Mouse (Mus musculus) urinary bladder, postnatal 36 days (tissue): ENCODE data around the gene Ccdc33.

ENCODE experiments used
- DNase-seq, 2 experiments: peaks; one replicate each; pipeline ENCODE4 v3.0.0; 2022; ENCODE audit warnings: low spot score in 2 of 2, mixed read lengths in 1 of 2

Ccdc33 gene

GRCm38 (mm10) chr9:58118671-58119070 is at the start of gene Ccdc33:
Ccdc33 (minus strand) TSS chr9:58118823.
- no peak for DNase-seq

DNA sequence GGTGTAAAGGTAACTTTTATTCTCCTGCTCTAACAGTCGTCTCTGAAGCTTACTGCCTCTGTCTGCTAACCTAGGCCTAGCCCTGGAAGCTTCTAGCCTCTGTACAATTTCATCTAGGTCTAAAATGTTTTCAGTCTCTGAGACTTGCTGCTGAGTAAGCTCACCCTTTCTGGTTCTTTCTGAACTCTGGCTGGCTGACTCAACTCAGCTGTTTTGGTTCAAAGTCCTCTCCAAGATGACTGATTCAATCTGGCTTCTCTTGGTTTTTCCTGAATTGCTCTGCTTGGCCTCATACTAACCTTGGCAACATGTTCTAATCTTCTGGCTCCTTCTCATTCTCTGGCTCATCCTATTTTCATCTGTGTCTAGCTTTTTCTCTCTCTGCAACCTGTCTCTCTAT is 47.2 kb upstream of the Ccdc33 start:
- no peak for DNase-seq

DNA sequence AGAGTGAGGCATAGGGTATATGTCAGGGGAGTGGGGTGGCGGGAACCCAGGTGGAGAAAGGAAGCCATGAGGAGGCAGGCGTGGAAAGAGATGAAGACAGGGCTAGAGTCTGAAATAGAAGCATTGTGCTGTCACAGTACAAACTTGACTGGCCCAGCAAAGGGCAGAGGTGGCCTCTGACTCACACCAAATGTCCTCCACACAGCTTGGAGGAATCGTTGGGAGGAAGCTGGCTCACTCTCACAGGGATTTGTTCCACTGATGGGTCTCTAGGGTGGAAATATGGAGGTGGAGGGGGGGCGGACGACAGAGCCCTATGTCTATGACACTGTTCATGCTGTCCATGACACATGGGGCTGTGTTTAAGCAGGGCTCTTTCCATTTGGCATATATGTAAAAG is 44.5 kb upstream of the Ccdc33 start:
- DNase-seq, result no peak

- DNase-seq, result no peak
Observed at GRCm38 (mm10) chr9:58162173-58162572, 43.5 kb upstream of the Ccdc33 start.

DNA sequence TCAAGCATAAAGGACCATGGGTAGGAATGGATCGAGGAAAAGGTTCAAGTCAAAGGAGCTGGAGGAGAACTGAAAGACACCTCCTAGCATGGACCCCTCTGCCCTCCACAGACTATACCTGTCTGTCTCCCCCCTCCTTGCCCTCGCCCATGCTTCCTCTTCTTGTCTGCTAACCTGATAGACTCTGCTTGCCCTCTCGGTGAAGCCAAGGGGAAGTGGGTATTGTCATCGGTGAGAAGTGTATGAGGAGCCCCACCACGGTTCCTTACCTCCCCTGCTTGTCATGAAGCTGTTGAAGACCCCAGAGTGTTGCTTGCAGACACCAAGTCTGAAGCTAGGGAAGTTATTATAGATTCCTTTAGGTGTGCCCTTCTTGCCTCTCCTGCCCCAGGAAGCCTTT is 41.7 kb upstream of the Ccdc33 start:
- DNase-seq, result no peak

DNA sequence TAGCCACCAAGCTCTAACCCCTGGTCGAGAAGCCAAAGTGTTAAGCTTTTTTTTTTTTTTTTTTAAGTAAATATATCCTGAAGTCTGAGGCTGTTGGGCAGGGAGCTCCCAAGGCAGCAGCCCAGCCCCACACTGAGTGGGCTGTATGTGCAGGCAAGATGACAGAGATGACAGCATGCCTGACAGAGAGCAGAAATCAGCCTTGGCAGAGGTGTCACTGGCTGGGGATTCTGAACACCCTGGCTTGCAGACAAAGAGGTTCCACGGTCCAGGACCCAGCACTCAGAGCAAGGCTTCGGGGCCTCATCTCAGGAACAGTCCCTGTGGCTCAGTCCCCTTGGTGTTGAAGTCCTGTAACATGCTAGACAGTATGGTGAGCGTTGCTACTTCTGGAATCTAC is 41.2 kb upstream of the Ccdc33 start:
- no peak for DNase-seq

DNA sequence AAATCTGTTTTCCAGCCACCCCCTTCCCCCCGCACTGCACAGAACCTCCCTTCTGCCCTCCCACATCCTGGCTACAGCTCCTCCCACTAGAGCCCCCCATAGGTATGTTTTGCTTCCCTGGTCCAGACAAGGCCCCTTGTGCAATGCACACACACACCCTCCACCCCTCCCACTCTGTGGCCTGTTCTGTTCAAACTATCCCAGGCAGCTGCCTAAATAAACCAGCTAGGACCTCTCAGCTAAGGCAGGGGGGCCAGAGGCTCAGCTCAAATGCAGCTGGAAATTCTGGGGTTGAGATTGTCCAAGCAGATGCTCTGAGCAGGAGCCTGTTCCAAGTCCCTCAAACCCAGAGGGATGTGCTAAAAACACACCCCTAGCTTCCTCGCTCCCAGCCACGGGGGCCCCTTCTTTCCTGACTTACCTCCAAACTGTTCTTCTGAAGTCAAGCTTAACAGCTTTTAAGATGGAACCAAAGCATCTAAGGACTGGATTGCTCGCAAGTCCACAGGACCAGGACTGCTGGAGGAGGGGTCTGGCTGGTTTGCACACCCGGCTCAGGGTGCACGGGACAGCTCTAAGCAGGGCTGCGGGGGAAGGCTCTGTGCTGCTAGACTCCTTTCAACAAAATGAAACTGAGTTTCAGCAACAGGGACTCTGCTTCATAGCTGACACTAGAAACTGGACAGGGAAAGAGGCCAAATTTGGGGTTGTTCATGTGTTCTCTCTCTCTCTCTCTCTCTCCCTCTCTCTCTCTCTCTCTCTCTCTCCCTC is 40.1 kb upstream of the Ccdc33 start:
- DNase-seq, result peak in 1 of 2 experiments; percentile 51

DNA sequence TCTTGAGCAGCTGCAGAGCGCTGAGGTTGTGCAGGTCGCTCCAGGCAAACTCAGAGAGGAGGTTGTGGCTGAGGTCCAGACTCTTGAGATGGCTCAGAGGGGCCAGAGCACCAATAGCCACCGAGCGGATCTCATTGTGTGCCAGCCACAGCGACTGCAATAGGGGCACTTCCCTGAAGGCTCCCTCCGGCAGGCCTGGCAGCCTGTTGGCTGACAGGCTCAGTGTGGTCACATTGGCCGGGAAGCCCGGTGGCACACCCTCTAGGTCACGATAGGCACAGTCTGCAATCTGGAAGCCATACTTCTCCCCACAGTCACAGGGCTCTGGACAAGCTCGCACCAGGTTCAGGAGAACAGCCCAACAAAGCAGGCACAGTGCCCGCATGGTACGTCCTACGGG is 39.2 kb upstream of the Ccdc33 start:
- DNase-seq, result no peak

DNA sequence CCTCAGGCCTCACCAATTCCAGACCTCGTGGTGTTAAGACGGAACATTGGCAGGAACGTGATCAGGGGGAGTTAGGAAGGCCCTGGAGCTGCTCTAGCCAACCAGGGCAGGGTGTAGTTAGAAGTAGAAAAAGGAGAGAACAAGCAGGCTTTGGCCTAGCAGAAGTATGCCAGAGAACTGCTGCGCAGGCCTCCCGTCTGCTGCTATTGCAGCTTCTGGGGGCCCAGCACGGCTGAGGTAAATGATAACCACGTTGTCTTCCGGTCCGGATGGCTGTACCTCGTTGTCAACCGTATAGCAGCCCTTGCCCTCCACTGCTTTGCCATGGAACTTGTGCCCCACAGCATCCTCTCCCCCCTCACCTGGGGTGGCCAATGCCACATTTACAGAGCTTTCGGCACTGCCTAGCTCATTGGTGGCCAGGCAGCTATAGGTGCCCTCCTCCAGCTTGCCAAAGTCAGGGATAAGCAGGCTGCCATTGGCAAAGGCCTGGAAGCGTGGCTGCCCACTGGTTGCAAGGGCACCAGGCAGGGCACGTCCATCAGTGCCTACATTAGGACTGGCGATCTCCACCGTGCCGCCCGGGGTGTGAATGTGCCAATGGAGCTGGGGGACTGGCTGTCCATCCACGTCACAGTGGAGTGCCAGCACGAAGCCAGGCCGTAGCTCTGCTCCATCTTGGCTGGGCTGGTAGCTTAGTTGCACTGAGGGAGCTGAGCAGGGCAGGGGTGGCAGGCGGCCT is 38.4 kb upstream of the Ccdc33 start:
- no peak for DNase-seq

GRCm38 (mm10) chr9:58155366-58155765 is 36.7 kb upstream of the Ccdc33 start:
- DNase-seq, result no peak

DNA sequence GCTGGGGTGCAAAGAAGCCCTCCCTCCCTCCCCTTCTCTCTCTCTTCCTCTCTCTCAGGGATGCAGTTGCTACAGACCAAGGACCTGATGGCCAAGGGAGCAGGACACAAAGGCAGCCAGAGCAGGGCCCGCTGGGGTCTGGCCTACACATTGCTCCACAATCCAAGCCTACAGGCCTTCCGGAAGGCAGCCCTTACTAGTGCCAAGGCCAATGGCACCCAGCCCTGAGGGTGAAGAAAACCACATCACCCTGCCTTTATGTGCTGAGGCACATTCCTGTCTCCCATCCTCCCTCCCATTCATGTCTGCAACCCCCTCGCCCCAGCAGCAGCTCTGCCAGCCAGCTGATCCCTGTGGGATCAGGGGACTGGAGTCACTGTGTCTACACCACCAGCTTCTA is 34.5 kb upstream of the Ccdc33 start:
- no peak for DNase-seq

DNA sequence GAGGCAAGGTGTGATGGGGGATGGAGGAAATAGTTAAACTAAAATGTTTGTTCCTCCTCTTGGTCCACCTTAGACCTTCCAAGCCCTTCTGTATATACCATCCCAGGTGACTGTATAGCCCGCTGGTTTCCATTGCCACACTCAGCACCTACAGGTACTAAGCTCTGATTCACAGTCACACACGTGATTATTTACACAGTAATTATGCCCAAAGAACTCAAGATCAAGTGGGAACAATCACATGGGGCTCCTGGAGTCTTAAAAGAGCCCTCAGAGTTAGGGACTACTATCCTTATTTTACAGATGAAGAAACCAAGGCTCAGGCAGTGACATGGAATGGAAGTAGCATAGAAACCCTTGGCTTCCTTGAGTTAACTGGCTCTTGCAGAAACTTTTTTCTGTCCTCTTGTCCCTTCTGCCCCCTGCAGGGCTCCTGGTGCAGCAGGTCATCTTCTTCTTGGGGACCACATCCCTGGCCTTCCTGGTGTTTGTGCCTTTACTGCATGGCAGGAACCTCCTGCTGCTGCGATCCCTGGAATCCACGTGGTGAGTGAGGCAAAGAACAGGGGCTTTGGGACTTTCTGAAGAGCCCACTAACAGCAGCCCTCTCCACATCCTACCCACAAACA is 32.2 kb upstream of the Ccdc33 start:
- no peak for DNase-seq

DNA sequence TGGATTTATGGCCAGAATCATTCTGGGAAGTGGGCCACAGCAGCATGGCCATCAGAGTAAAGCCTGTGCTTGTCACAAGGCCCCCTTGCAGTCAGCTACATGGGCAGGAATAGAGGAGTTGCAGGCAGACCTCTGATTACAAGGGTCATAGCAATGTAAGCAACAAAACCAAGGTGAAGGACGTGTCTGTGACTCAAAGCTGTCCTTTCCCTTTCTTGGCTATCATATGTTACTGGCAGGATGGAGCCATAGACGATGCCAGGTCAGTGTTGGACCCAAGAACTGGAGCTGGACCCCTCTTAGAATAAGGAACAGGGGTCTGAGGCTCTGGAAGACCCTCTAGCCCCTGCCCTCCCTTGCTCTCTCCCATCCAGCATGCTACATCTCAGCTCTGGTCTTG is 30.2 kb upstream of the Ccdc33 start:
- DNase-seq, result no peak

DNA sequence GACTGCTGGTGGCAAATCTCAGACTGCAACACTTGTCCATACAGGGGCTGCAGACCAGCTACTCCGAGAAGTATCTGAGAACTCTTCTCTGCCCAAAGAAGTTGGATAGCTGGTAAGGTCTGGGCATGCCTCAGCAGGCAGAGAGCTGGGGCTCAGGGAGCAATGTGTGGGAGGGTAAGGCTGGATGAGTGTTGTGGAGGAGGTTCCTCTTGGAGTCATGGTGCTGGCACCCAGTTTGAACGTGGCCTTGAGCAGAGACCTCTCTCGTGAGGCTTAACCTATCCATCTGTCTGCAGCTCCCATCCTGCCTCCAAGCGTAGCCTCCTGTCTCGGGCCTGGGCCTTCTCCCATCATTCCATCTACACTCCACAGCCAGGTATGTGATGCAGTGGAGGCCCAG is 26.8 kb upstream of the Ccdc33 start:
- DNase-seq, result no peak

DNA sequence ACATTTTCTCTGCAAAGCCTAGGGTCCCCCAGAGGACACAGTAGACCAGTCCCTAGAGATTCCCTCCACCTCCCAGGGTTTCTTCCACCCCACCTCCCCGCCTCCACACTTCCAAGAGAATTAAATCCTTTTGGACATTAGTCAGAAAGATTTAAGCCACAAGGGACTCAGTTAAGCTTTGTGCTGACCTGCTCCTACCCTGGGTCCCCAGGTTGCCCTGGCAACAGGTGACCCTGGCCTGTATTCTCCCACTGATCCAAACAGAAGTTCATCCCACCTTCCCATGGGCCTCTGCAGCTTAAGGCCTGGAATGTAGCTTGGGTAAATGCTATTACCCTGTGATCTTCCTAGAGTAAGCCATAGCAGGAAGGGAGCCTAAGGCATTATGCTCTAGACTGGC is 26.0 kb upstream of the Ccdc33 start:
- DNase-seq, result no peak

- DNase-seq, result no peak
Observed at GRCm38 (mm10) chr9:58143419-58143818, 24.8 kb upstream of the Ccdc33 start.

- peak in 1 of 2 experiments; percentile 19 for DNase-seq
Observed at GRCm38 (mm10) chr9:58139947-58140346, 21.3 kb upstream of the Ccdc33 start.

DNA sequence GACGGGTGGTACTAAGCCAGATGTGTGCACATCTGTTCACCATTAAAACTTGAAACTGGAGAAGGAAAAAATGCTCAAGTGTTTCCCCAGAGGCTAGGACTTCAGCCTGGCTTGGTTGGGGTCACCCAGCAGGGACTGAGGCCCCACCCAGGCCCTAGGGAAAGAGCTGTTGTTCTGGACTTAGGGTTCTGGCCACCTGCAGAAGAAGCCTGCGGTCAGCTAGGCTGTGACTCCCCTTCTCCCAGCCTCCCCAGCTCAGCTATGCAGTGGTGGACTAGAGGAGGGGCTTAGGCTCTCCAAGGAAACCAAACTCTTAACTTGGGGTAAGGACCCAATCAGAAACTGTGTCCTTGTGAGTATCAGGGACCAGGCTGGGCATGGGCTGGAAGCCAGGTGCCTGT is 17.3 kb upstream of the Ccdc33 start:
- DNase-seq, result no peak

GRCm38 (mm10) chr9:58134906-58135305 is 16.3 kb upstream of the Ccdc33 start:
- DNase-seq, result no peak

DNA sequence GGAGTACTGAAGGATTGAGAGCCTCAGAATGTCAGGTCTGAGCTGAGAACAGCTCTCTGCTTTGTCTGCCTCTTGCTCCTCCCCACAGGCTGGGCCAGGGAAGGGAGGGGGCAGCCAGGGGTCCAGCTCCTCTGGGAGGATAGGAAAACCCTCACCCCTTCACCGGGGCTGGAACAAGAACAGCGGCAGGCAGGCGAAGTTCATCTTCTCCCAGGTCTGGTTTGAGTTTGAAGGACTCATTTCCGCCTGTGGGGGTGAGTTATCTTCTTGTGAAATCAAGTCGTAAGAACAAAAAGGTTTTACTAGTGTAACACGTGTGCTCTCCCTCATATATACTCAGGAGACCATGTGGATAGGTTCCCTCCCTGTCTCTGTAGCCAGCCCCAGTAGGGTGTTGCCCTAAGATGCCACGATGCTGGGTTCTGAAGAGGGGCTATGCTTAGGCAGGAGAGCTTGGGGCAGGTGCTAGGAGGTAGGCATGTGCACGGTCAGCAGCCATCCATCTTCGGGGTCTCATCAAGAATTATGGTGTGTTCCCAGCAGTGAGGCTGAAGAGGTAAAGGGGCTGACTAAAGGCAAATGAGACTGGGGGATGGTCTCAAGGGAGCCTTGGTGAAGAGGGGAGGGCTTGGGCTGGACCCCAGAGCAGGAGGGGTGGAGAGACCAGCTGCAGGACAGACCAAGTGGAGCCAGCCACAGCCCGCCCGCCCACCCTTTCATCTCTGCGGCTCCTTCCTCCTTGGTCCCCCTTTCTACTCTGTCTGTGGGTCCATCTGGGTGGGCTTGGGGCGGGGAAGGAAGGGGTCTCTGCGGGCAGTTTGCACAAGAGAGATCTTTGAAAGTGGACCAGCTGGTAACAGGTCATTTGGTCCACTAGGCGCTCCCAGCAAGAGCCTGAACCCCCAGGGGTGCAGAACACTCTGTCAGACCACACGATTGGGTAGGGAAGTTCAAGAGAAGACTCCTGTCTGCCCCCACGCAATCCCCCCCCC is 15.6 kb upstream of the Ccdc33 start:
- no peak for DNase-seq

GRCm38 (mm10) chr9:58131735-58132134 is 13.1 kb upstream of the Ccdc33 start:
- no peak for DNase-seq

DNA sequence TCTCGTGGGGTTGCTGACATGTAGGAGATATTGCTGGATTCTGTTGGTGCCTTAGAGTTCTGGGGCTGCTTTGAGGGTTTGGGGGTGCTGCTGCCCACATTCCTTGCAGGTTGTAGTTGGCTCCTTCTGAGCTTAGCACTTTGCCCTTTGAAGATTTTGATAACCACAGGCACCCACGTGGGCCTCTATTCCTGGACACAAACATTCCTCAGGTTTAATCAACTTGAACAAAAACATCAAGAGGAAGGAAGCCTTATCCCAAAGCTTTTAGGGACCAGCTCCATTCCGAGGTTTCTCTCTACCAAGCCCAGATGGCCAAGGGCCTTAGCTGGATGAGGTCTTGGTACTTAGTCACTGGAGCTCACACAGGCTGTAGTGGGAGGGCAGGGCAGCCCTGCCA is 12.3 kb upstream of the Ccdc33 start:
- no peak for DNase-seq
